Mouse (Mus musculus) adrenal gland, adult 10 weeks (tissue): ENCODE data around the gene Lhx9. TPM values are rescaled to one million over a fixed set of nuclear protein-coding genes. Genes with fewer than 3 reads are reported as not detected.

Experiments
- polyA plus RNA-seq: library from polyadenylated mRNA; stranded (reverse); fragments of 350-450 nt; fragmentation: Illumina TruSeq; extraction: RNeasy Lipid Tissue Mini Kit (QIAGEN cat#74804); gene quantifications from one replicate; pipeline ENCODE4 v1.2.3, GENCODE M21; 2014; ENCODE audit warnings: low read depth, low replicate concordance

Lhx9 gene
- 0.17 TPM for polyA plus RNA-seq

DNA sequence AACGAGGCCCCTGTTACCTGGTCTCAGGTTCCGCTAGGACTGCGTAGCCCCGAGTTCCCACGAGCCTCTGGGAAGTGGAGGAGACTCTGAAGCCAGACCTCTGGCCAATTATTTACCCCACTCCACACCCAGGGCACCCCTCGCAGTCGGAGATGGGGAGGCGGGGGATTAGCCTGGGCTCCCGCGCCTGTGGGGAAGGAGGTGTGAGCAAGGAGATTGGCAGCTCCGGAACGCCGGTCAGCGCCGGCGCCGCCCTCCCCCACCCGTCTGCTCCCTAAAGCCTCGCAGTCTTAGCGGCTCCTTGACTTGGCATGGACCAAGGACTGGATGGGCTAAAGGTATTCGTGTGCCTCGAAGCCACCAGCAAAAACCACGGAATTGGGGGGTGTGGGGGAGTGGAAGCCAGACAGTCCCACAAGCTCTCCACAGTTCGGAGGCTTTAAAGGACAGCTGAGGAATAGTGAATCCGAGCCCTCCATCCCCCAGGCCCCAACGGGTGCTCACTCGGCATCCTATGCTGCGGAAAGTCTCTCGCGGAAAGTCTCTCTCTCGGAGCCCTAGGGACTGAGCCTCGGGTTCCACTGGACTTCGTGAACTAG, at the start of gene Lhx9:
Lhx9 (minus strand) TSS at position 67 of the 599 bp plus-strand sequence.

GRCm38 (mm10) chr1:138856101-138856950, 7.9 kb upstream of the Lhx9 start, which contains the start of gene 2310009B15Rik:
TSS of gene 2310009B15Rik (minus strand) at chr1:138856852.

Other genes with a start within 250 kb of the Lhx9 start
- 186 TPM for gene Nek7, start 228.4 kb downstream of the Lhx9 start, polyA plus RNA-seq
- 9.6 TPM for gene 2310009B15Rik, start 8.3 kb upstream of the Lhx9 start, polyA plus RNA-seq
- 27.8 TPM for gene Dennd1b, start 114.9 kb upstream of the Lhx9 start, polyA plus RNA-seq